Mouse (Mus musculus): ENCODE data around the gene Itpkb. TPM values are rescaled to one million over a fixed set of nuclear protein-coding genes. Genes with fewer than 3 reads are reported as not detected.

Gene Itpkb
- polyA plus RNA-seq, 1 experiment = 8.9 TPM

GRCm38 (mm10) chr1:180407727-180408719 is 77.7 kb downstream of the Itpkb start:
- no peak for DNase-seq (ENCODE audit: extremely low spot score in 1 of 2, low spot score in 1 of 2)

- no peak for DNase-seq (ENCODE audit: extremely low spot score in 1 of 2, low spot score in 1 of 2)
These were observed 78.5 kb downstream of the Itpkb start for GRCm38 (mm10) chr1:180408832-180409231.

- no peak for DNase-seq (ENCODE audit: extremely low spot score in 1 of 2, low spot score in 1 of 2)
These were observed 79.5 kb downstream of the Itpkb start for GRCm38 (mm10) chr1:180409771-180410170.

GRCm38 (mm10) chr1:180410306-180410705 is 80.0 kb downstream of the Itpkb start:
- DNase-seq (ENCODE audit: extremely low spot score in 1 of 2, low spot score in 1 of 2) = no peak

GRCm38 (mm10) chr1:180415064-180415463 is 84.8 kb downstream of the Itpkb start:
- no peak for DNase-seq (ENCODE audit: extremely low spot score in 1 of 2, low spot score in 1 of 2)

- no peak for DNase-seq (ENCODE audit: extremely low spot score in 1 of 2, low spot score in 1 of 2)
These were observed 85.6 kb downstream of the Itpkb start for GRCm38 (mm10) chr1:180415836-180416235.

GRCm38 (mm10) chr1:180417118-180417517 is 86.8 kb downstream of the Itpkb start:
- DNase-seq (ENCODE audit: extremely low spot score in 1 of 2, low spot score in 1 of 2) = no peak

GRCm38 (mm10) chr1:180419059-180419458 is 88.8 kb downstream of the Itpkb start:
- DNase-seq (ENCODE audit: extremely low spot score in 1 of 2, low spot score in 1 of 2) = no peak

- DNase-seq (ENCODE audit: extremely low spot score in 1 of 2, low spot score in 1 of 2) = no peak
These were observed 90.3 kb downstream of the Itpkb start for GRCm38 (mm10) chr1:180420496-180421164.

- DNase-seq (ENCODE audit: extremely low spot score in 1 of 2, low spot score in 1 of 2) = no peak
These were observed 91.1 kb downstream of the Itpkb start for GRCm38 (mm10) chr1:180421165-180421909.

GRCm38 (mm10) chr1:180422076-180422828 is 92.0 kb downstream of the Itpkb start:
- DNase-seq (ENCODE audit: extremely low spot score in 1 of 2, low spot score in 1 of 2) = peak in 1 of 2 experiments; percentile 85

- no peak for DNase-seq (ENCODE audit: extremely low spot score in 1 of 2, low spot score in 1 of 2)
These were observed 92.8 kb downstream of the Itpkb start for GRCm38 (mm10) chr1:180423008-180423639.

- DNase-seq (ENCODE audit: extremely low spot score in 1 of 2, low spot score in 1 of 2) = no peak
These were observed 93.6 kb downstream of the Itpkb start for GRCm38 (mm10) chr1:180423931-180424330.

GRCm38 (mm10) chr1:180426405-180426804 is 96.1 kb downstream of the Itpkb start:
- DNase-seq (ENCODE audit: extremely low spot score in 1 of 2, low spot score in 1 of 2) = no peak

- peak; percentile 69 to 70 for DNase-seq (ENCODE audit: extremely low spot score in 1 of 2, low spot score in 1 of 2)
These were observed 97.4 kb downstream of the Itpkb start for GRCm38 (mm10) chr1:180427685-180428084.

- DNase-seq (ENCODE audit: extremely low spot score in 1 of 2, low spot score in 1 of 2) = peak in 1 of 2 experiments; percentile 85
These were observed 97.9 kb downstream of the Itpkb start for GRCm38 (mm10) chr1:180428101-180428712.

- no peak for DNase-seq (ENCODE audit: extremely low spot score in 1 of 2, low spot score in 1 of 2)
These were observed 98.6 kb downstream of the Itpkb start for GRCm38 (mm10) chr1:180428871-180429270.

- DNase-seq (ENCODE audit: extremely low spot score in 1 of 2, low spot score in 1 of 2) = no peak
These were observed 99.5 kb downstream of the Itpkb start for GRCm38 (mm10) chr1:180429819-180430218.

- DNase-seq (ENCODE audit: extremely low spot score in 1 of 2, low spot score in 1 of 2) = no peak
These were observed 101.5 kb downstream of the Itpkb start for GRCm38 (mm10) chr1:180431833-180432232.

All from frontal cortex, adult 2 months (tissue).